Mouse (Mus musculus) cortical plate, adult 2 months (tissue): ENCODE measurements around the gene Gm49416.

Source experiments
- CTCF ChIP-seq: fragments of 200-500 bp; IDR thresholded peaks from 2 replicates; pipeline ENCODE4 v1.5.1; 2011; ENCODE audit warnings: mild to moderate bottlenecking, control low read depth, low read length; ENCODE audit not compliant: insufficient read depth; ENCODE audit errors: extremely low read depth
- POLR2A ChIP-seq: fragments of 200-500 bp; IDR thresholded peaks from 2 replicates; pipeline ENCODE4 v1.6.1; 2011; ENCODE audit warnings: mild to moderate bottlenecking, low read length, control low read depth; ENCODE audit not compliant: insufficient read depth; ENCODE audit errors: extremely low read depth

DNA sequence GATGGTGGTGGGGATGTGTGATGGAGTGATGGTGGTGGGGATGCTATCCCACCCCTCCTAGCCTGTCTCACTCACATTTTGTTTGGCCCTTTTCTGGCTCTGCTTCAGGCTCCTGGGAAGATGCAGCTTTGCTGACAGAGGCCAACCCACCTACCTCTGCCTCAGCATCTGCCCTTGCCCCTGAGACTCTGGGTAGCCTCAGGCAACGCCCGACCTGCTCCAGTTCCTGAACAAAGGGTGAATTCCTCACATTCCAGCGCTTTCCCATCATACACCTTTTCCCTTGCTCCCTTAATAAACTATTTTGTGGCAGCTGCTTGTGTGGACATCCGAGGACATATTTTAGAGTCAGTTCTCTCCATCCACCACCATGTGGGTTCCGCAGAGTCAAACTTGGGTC, 40.4 kb upstream of the Gm49416 start:
- TF ChIP-seq CTCF, result no peak
- TF ChIP-seq POLR2A, result no peak
